Mouse (Mus musculus): ENCODE measurements around the gene Dynlt3.

DNA sequence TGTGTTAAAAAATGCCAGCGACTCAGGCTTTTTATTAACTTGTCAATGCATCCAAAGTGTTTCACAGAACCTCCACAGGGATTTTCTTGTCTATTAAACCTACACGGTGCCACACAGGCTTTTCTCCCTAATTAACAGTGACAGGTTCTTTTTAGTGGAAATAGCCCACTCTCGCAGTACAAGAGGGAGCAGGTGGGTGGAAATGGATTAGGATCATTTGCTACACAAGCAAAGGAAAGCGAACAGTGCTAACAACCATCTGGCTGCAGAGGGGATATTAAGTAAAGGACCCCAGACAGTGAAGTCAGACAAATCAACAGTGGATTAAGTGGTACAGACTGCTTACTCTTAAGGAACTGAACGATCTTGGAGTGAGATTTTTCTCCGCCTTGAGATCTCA is 33.2 kb upstream of the Dynlt3 start:
- TF ChIP-seq CTCF (IDR thresholded peaks at IDR 0.05; ENCODE audit: low read depth, low read length) (no peak), POLR2A (IDR thresholded peaks at IDR 0.05; ENCODE audit: borderline replicate concordance, low read depth, low read length) (no peak)
